30 mouse cellular contexts compared by ENCODE assay signal in the genomic region with DNA sequence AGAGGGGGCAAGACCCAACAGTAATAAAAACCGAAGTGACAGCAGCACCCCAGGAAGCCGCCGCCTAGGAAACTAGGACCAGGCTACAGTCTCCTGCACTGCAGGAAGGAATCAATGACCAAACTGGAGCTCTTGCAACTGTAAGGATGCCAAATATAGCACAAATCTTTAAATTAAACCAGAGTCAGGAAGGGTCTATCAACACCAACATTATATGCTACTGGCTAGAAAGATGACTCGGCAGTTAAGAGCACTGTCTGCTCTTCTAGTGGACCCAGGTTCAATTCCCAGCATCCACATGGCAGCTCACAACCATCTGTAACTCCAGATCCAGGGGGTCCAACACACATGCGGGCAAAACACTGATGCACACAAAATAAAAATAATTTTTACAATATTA.
"Had no signal": no experiment of that assay in that cellular context is flagged by ENCODE, and none has a peak within 500 bp of the region (broad histone marks: within the 10 kb centered on the region; RNA-seq: fewer than 3 reads in every experiment).

No protein-coding gene starts in this region.

- H3K9ac ChIP-seq: heart, embryonic 12.5 days; heart, embryonic 13.5 days; heart, embryonic 15.5 days; hindbrain, embryonic 12.5 days; hindbrain, embryonic 13.5 days; hindbrain, embryonic 14.5 days; hindbrain, embryonic 15.5 days; intestine, embryonic 15.5 days; kidney, embryonic 15.5 days had no signal

- H3K27ac ChIP-seq: heart, embryonic 10.5 days; heart, embryonic 13.5 days; heart, embryonic 15.5 days; hindbrain, embryonic 10.5 days; hindbrain, embryonic 12.5 days; hindbrain, embryonic 13.5 days; hindbrain, embryonic 14.5 days; hindbrain, embryonic 15.5 days; hindbrain, postnatal 0 days; intestine, embryonic 15.5 days; kidney, embryonic 15.5 days; kidney, postnatal 0 days; layer of hippocampus, adult 2 months had no signal

- H3K4me3 ChIP-seq: heart, embryonic 10.5 days; heart, embryonic 12.5 days; heart, embryonic 13.5 days; heart, embryonic 15.5 days; hindbrain, embryonic 10.5 days; hindbrain, embryonic 12.5 days; hindbrain, embryonic 13.5 days; hindbrain, embryonic 15.5 days; intestine, embryonic 15.5 days; kidney, embryonic 15.5 days; layer of hippocampus, adult 2 months had no signal

- H3K36me3 ChIP-seq: heart, embryonic 10.5 days; heart, embryonic 12.5 days; heart, embryonic 13.5 days; heart, embryonic 15.5 days; hindbrain, embryonic 10.5 days; hindbrain, embryonic 12.5 days; hindbrain, embryonic 13.5 days; hindbrain, embryonic 15.5 days; intestine, embryonic 15.5 days; kidney, embryonic 15.5 days had no signal

- H3K9me3 ChIP-seq: heart, embryonic 10.5 days; heart, embryonic 12.5 days; heart, embryonic 13.5 days; heart, embryonic 15.5 days; hindbrain, embryonic 10.5 days; hindbrain, embryonic 12.5 days; hindbrain, embryonic 13.5 days; hindbrain, embryonic 15.5 days; intestine, embryonic 15.5 days; kidney, embryonic 15.5 days had no signal

- DNase-seq: heart, postnatal 10 days; heart, postnatal 14 days; heart, postnatal 36 days; heart, postnatal 4 days; kidney, adult 11 months; kidney, adult 18-20 months; kidney, adult 2 months; kidney, adult 8-10 months; kidney, adult 9 months; kidney, postnatal 10 days; kidney, postnatal 14 days; kidney, postnatal 25 days; kidney, postnatal 36 days; kidney, postnatal 4 days; layer of hippocampus, adult 9-11 months; layer of hippocampus, postnatal 36 days had no signal
